Mouse (Mus musculus) stomach, postnatal 0 days (tissue): ENCODE results near the gene Taf6. TPM values are rescaled to one million over a fixed set of nuclear protein-coding genes. Genes with fewer than 3 reads are reported as not detected.

Experiments
- ATAC-seq: fragments of 200-750 bp; cut with Nextera tagmentation; 2 replicates; pipeline ENCODE4 v1.8.0; 2017; ENCODE audit not compliant: low FRiP score, low TSS enrichment
- DNase-seq: peaks from one replicate; pipeline ENCODE4 v3.0.0-alpha.2; 2016; ENCODE audit warnings: low spot score
- H3K27ac ChIP-seq: fragments of 300-500 bp; sonication (generic); replicated peaks from 2 replicates; pipeline ENCODE4 v1.5.1; 2014; ENCODE audit warnings: mild to moderate bottlenecking, control low read depth
- H3K27me3 ChIP-seq: fragments of 300-500 bp; sonication (generic); 2 replicates; pipeline ENCODE4 v1.6.1; 2014; ENCODE audit warnings: low read length; ENCODE audit not compliant: control insufficient read depth, insufficient read depth
- H3K36me3 ChIP-seq: fragments of 300-500 bp; sonication (generic); 2 replicates; pipeline ENCODE4 v1.6.1; 2014; ENCODE audit warnings: low read length, mixed read lengths; ENCODE audit not compliant: control insufficient read depth, insufficient read depth
- H3K4me1 ChIP-seq: fragments of 300-500 bp; sonication (generic); replicated peaks from 2 replicates; pipeline ENCODE4 v1.6.1; 2014; ENCODE audit warnings: antibody characterized with exemption; ENCODE audit not compliant: control insufficient read depth, insufficient read depth
- H3K4me2 ChIP-seq: fragments of 300-500 bp; sonication (generic); replicated peaks from 2 replicates; pipeline ENCODE4 v1.6.1; 2014; ENCODE audit warnings: low read depth, mild to moderate bottlenecking, control low read depth, moderate library complexity
- H3K4me3 ChIP-seq: fragments of 300-500 bp; sonication (generic); 2 replicates; pipeline ENCODE4 v1.5.1; 2014; ENCODE audit warnings: low read depth, low read length, control low read depth
- H3K9ac ChIP-seq: fragments of 300-500 bp; sonication (generic); 2 replicates; pipeline ENCODE4 v1.6.1; 2014; ENCODE audit warnings: mild to moderate bottlenecking, low read length, control low read depth, mixed read lengths
- H3K9me3 ChIP-seq: fragments of 300-500 bp; sonication (generic); 2 replicates; pipeline ENCODE4 v1.6.1; 2016; ENCODE audit warnings: low read length; ENCODE audit not compliant: control insufficient read depth
- CTCF ChIP-seq: IDR thresholded peaks from 2 replicates; pipeline ENCODE4 v1.5.1; 2016; ENCODE audit warnings: antibody characterized with exemption, low read depth, mild to moderate bottlenecking, moderate library complexity
- EP300 ChIP-seq: optimal IDR thresholded peaks from 2 replicates; pipeline ENCODE3; 2016; ENCODE audit warnings: antibody characterized with exemption
- whole genome bisulfite sequencing: fragments of 180-500 bp; shearing (Covaris S2); extraction: QIAGEN DNeasy Blood & Tissue Kit; methylation state at CpG from one replicate; pipeline ENCODE4 v1.1.7; 2014; 5-methylcytosine and 5-hydroxymethylcytosine counted together
- microRNA counts: library from miRNA; unstranded; fragments of <30 nt; microRNA quantifications from one replicate; lab custom pipeline; 2015
- microRNA-seq: library from miRNA; unstranded; fragments of <30 nt; microRNA quantifications from one replicate; pipeline ENCODE4, GENCODE M21; 2016
- polyA plus RNA-seq: library from polyadenylated mRNA; unstranded; fragments of >200 nt; fragmentation: Nextera tagmentation; extraction: Ambion mirVana; gene quantifications from 2 replicates; pipeline ENCODE4 v1.2.1, GENCODE M21; 2015

Gene Taf6
- polyA plus RNA-seq, 1 experiment from 2014 or later = 27.1 TPM

DNA sequence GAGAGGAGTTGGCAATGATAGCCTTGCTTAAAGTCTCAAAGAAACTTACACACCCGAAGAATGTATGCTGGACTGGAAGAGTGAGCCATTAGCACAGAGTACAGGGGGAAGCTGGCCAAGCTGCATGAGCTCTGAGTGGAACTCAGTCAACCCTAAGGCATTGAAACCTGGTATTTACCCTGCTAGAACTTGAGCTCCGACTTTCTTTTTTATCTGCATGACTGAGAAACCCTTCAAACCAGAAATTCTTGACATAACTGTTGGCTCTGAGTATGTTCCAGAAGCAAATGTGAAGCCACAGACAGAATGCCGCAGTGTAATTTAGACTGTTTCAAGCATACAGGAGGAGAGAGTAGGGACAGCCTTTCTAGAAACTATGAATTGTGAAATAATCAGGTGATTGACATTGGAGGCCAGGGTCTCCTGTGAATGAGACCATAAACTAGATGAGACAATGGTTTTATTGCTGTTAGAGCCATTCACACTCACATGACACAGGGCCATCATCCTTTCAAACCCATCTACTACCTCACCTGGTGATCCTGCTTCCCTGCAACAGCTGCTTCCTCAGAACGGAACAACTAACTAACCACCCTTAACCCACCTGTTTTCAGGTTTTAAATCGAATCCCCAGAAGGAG lies 54.7 kb downstream of the Taf6 start:
- Histone ChIP-seq H3K4me2 (no peak overlapping the region), H3K9me3 (no peaks in the 10 kb centered on the region), H3K27ac (no peak overlapping the region), H3K27me3 (no peaks in the 10 kb centered on the region), H3K4me1 (no peaks in the 10 kb centered on the region), H3K4me3 (no peak overlapping the region), H3K9ac (no peak overlapping the region), H3K36me3 (peaks cover 34% of the 10 kb centered on the region; the same call in 1 of the 2 replicates)
- WGBS = 89% methylated on average over 5 of the region's 5 CpGs
- TF ChIP-seq EP300 = no peak
- no peak for TF ChIP-seq CTCF
- DNase-seq (no peak), ATAC-seq (no peak)

MicroRNAs encoded within 50 kb of the gene (microRNA counts, 519-probe panel; counts per million panel counts)
- 5,618 counts per million, percentile 66 among the panel's probes with 10 or more counts for microRNA mmu-miR-106b (lab: Ali Mortazavi, UCI)
- 6,559 counts per million, percentile 85 among the panel's probes with 10 or more counts for microRNA mmu-miR-25 (lab: Ali Mortazavi, UCI)
- 5,671 counts per million, percentile 68 among the panel's probes with 10 or more counts for microRNA mmu-miR-93 (lab: Ali Mortazavi, UCI)

Small RNA genes lying within 50 kb of the gene (microRNA-seq; reads per million reads assigned to microRNA genes)
- gene Mir106b (4,323 reads per million, percentile 88 among the genes with 10 or more reads in this experiment), gene Mir25 (510 reads per million, percentile 64 among the genes with 10 or more reads in this experiment), gene Mir93 (4,268 reads per million, percentile 87 among the genes with 10 or more reads in this experiment)

Other genes with a start within 250 kb of the Taf6 start
- 0.92 TPM in 2 replicates for gene Gjc3, start 224.4 kb downstream of the Taf6 start, polyA plus RNA-seq
- gene Azgp1, start 205.9 kb downstream of the Taf6 start, polyA plus RNA-seq = 1.1 and 1.5 TPM in 2 replicates
- gene Smok3a, start 166.2 kb downstream of the Taf6 start, polyA plus RNA-seq = 0.10 TPM in 1 of 2 replicates, not detected in the other
- not detected in 2 replicates for gene Smok3b, start 166.0 kb downstream of the Taf6 start, polyA plus RNA-seq
- not detected in 2 replicates for gene Smok3c, start 134.3 kb downstream of the Taf6 start, polyA plus RNA-seq
- gene Zkscan1, start 102.4 kb downstream of the Taf6 start, polyA plus RNA-seq = 5.6 and 5.8 TPM in 2 replicates
- gene Zscan21, start 70.5 kb downstream of the Taf6 start, polyA plus RNA-seq = 20.0 and 20.4 TPM in 2 replicates
- 6.1 and 8.0 TPM in 2 replicates for gene Zfp113, start 31.7 kb downstream of the Taf6 start, polyA plus RNA-seq
- gene Cops6, start 26.4 kb downstream of the Taf6 start, polyA plus RNA-seq = 173 and 180 TPM in 2 replicates
- 9.3 and 9.9 TPM in 2 replicates for gene Ap4m1, start 15.4 kb downstream of the Taf6 start, polyA plus RNA-seq
- 43.6 and 45.5 TPM in 2 replicates for gene Mcm7, start 15.0 kb downstream of the Taf6 start, polyA plus RNA-seq
- gene Cnpy4, start within 50 bp of the Taf6 start, polyA plus RNA-seq = 18.6 and 20.0 TPM in 2 replicates
- gene Mblac1, start 6.9 kb upstream of the Taf6 start, polyA plus RNA-seq = 6.7 and 7.0 TPM in 2 replicates
- 0.10 and 0.11 TPM in 2 replicates for gene Nxpe5, start 38.4 kb upstream of the Taf6 start, polyA plus RNA-seq
- gene Lamtor4, start 68.0 kb upstream of the Taf6 start, polyA plus RNA-seq = 88.3 and 91.0 TPM in 2 replicates
- gene BC037034, start 76.6 kb upstream of the Taf6 start, polyA plus RNA-seq = 2.4 and 3.3 TPM in 2 replicates
- 3.6 and 4.5 TPM in 2 replicates for gene Gal3st4, start 85.4 kb upstream of the Taf6 start, polyA plus RNA-seq
- 0.17 and 0.36 TPM in 2 replicates for gene Gm43720, start 92.5 kb upstream of the Taf6 start, polyA plus RNA-seq
- gene Gpc2, start 92.6 kb upstream of the Taf6 start, polyA plus RNA-seq = 1.8 and 2.3 TPM in 2 replicates
- 0.50 and 0.74 TPM in 2 replicates for gene Stag3, start 92.8 kb upstream of the Taf6 start, polyA plus RNA-seq
- gene Pvrig, start 154.5 kb upstream of the Taf6 start, polyA plus RNA-seq = 0.15 TPM in 1 of 2 replicates, not detected in the other